16 mouse cellular contexts compared by ENCODE assay signal in the genomic region with DNA sequence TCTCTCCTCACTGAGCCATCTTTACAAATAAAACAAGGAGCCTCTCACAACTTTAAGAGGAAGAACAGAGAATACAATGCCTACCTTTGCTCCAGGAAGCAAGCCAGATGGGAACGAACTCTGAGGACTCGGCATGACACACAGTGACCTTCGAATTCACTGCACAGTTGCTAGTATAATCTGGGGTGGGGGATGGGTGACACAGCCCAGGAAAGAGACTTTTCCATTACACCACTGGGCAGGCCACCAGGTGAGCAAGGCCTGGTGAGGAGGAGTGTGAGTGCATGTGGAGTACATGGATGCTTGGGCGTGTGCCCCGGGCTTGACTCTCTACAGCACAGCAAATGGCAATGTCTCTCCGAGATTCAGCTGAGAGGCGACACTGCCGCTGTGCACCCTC. TPM values are rescaled to one million over a fixed set of nuclear protein-coding genes. Genes with fewer than 3 reads are reported as not detected.
DNase-seq lines count a peak whose midpoint lies in the region; ATAC-seq and TF ChIP-seq lines count a peak whose summit lies in the region.
"Had no signal": no experiment of that assay in that cellular context is flagged by ENCODE, and none has a peak within 500 bp of the region (broad histone marks: within the 10 kb centered on the region; RNA-seq: fewer than 3 reads in every experiment).

No protein-coding gene starts in this region.

- peaks cover 94% of the 10 kb centered on the region for H3K36me3 ChIP-seq in heart, embryonic 14.5 days (ENCODE audit: control insufficient read depth, insufficient read depth, low read length)
- H3K36me3 ChIP-seq in lung, postnatal 0 days (ENCODE audit: insufficient read depth, low read length) = 0 out of 2 replicates have a peak, but pooled peaks cover 7% of the 10 kb centered on the region
- peaks cover 21% of the 10 kb centered on the region for H3K36me3 ChIP-seq in forebrain, embryonic 14.5 days (ENCODE audit: control insufficient read depth, insufficient read depth, low read length)

- no peak for DNase-seq in heart, postnatal 25 days (ENCODE audit: low spot score)
- no peak for DNase-seq in lung, postnatal 0 days (ENCODE audit: low spot score)
- no peak for DNase-seq in lung, adult 2 months
- peak; percentile 55 for DNase-seq in kidney, postnatal 10 days
- peak; percentile 68 for DNase-seq in yolk sac, embryonic 10.5 days (ENCODE audit: low spot score)
- no peak for DNase-seq in forebrain, embryonic 14.5 days (ENCODE audit: low spot score)
- DNase-seq: cerebellum, adult 11 months; forebrain, postnatal 0 days; gastrocnemius, postnatal 25 days; left cerebral cortex, postnatal 4 days; lung, embryonic 14.5 days; right cerebral cortex, postnatal 14 days had no signal

- no peak for TF ChIP-seq POLR2A in lung, adult 2 months (IDR thresholded peaks at IDR 0.05; ENCODE audit: borderline replicate concordance, extremely low read depth, low read depth, low read length)

- H3K4me2 ChIP-seq in heart, embryonic 14.5 days (ENCODE audit: low read length) = no peak overlapping the region
- no peak overlapping the region for H3K4me2 ChIP-seq in lung, postnatal 0 days (replicated peaks; ENCODE audit: low read depth, low read length)
- no peak overlapping the region for H3K4me2 ChIP-seq in forebrain, embryonic 14.5 days (ENCODE audit: low read length)
- H3K4me2 ChIP-seq: hindbrain, embryonic 13.5 days; lung, embryonic 14.5 days had no signal

- H3K27me3 ChIP-seq in heart, embryonic 14.5 days (ENCODE audit: control insufficient read depth, insufficient read depth, low read length) = no peaks in the 10 kb centered on the region
- 0 out of 2 replicates have a peak, but pooled peaks cover 3% of the 10 kb centered on the region for H3K27me3 ChIP-seq in lung, postnatal 0 days (replicated peaks; ENCODE audit: insufficient read depth, low read length)
- H3K27me3 ChIP-seq in forebrain, embryonic 14.5 days (replicated peaks; ENCODE audit: control insufficient read depth, insufficient read depth, low read length) = no peaks in the 10 kb centered on the region
- H3K27me3 ChIP-seq: CH12.LX; hindbrain, embryonic 13.5 days had no signal

- ATAC-seq in heart, embryonic 14.5 days (ENCODE audit: insufficient number of reproducible peaks, insufficient read depth, low FRiP score, low read depth) = no peak
- ATAC-seq in lung, postnatal 0 days = peak; percentile 8; the same call in 1 of the 2 replicates
- no peak for ATAC-seq in forebrain, embryonic 14.5 days
- ATAC-seq: forebrain, postnatal 0 days had no signal

- peaks cover 22 to 58% of the 10 kb centered on the region in 2 experiments for H3K4me1 ChIP-seq in heart, embryonic 14.5 days (ENCODE audit: control insufficient read depth in 2 of 2, insufficient read depth in 2 of 2, low read length in 2 of 2)
- H3K4me1 ChIP-seq in lung, postnatal 0 days (ENCODE audit: insufficient read depth, low read depth, low read length) = no peaks in the 10 kb centered on the region; the same call in 1 of the 2 replicates
- no peaks in the 10 kb centered on the region; the same call in 1 of the 2 replicates for H3K4me1 ChIP-seq in lung, adult 2 months (ENCODE audit: control insufficient read depth, insufficient read depth, low read length)
- no peaks in the 10 kb centered on the region; the same call in 1 of the 2 replicates for H3K4me1 ChIP-seq in forebrain, embryonic 14.5 days (ENCODE audit: control insufficient read depth, insufficient read depth, low read length)
- H3K4me1 ChIP-seq: megakaryocyte, embryonic 14.5 days had no signal

- H3K9me3 ChIP-seq in heart, embryonic 14.5 days (ENCODE audit: control insufficient read depth, low read length) = no peaks in the 10 kb centered on the region
- H3K9me3 ChIP-seq in lung, postnatal 0 days (ENCODE audit: low read length) = no peaks in the 10 kb centered on the region
- no peaks in the 10 kb centered on the region for H3K9me3 ChIP-seq in forebrain, embryonic 14.5 days (replicated peaks; ENCODE audit: control insufficient read depth, low read length)
- H3K9me3 ChIP-seq: hindbrain, embryonic 13.5 days had no signal

- 70% methylated on average over 8 of the region's 8 CpGs for WGBS in heart, embryonic 14.5 days
- WGBS in lung, postnatal 0 days = 84% methylated on average over 8 of the region's 8 CpGs
- WGBS in lung, adult 2 months = 73% methylated on average over 8 of the region's 8 CpGs
- WGBS in forebrain, embryonic 14.5 days = 92% methylated on average over 8 of the region's 8 CpGs

- no peak for TF ChIP-seq CTCF in lung, postnatal 0 days (IDR thresholded peaks at IDR 0.05)
- no peak for TF ChIP-seq CTCF in lung, adult 2 months (IDR thresholded peaks at IDR 0.05; ENCODE audit: insufficient read depth, low read length)

- TF ChIP-seq EP300 in lung, postnatal 0 days (IDR thresholded peaks at IDR 0.05) = no peak

- intact Hi-C loops in heart, postnatal 25 days (cut with DNase I) = no loop called here

- H3K9ac ChIP-seq in heart, embryonic 14.5 days (ENCODE audit: low read length) = peak overlapping the region; percentile 42; the same call in 1 of the 2 replicates
- H3K9ac ChIP-seq in lung, postnatal 0 days (replicated peaks; ENCODE audit: low read depth) = no peak overlapping the region
- H3K9ac ChIP-seq in forebrain, embryonic 14.5 days (ENCODE audit: low read length) = no peak overlapping the region
- H3K9ac ChIP-seq: forebrain, postnatal 0 days; hindbrain, embryonic 13.5 days; lung, embryonic 14.5 days had no signal

- H3K27ac ChIP-seq in heart, embryonic 14.5 days (replicated peaks in 1 of 2; ENCODE audit: control insufficient read depth in 1 of 2, insufficient read depth in 1 of 2, low read depth in 2 of 2, low read length in 2 of 2) = peak overlapping the region; percentile 10 to 49
- no peak overlapping the region for H3K27ac ChIP-seq in lung, postnatal 0 days (ENCODE audit: low read length)
- no peak overlapping the region for H3K27ac ChIP-seq in forebrain, embryonic 14.5 days (ENCODE audit: low read depth, low read length)
- H3K27ac ChIP-seq: hindbrain, embryonic 13.5 days had no signal

- no peak overlapping the region for H3K4me3 ChIP-seq in heart, embryonic 14.5 days (ENCODE audit: control insufficient read depth in 1 of 2, insufficient read depth in 1 of 2, low read depth in 1 of 2, low read length in 2 of 2)
- no peak overlapping the region for H3K4me3 ChIP-seq in lung, postnatal 0 days (ENCODE audit: low read depth, low read length)
- no peak overlapping the region for H3K4me3 ChIP-seq in lung, adult 2 months (replicated peaks; ENCODE audit: extremely low read depth, low read depth, low read length)
- H3K4me3 ChIP-seq in forebrain, embryonic 14.5 days (ENCODE audit: low read depth, low read length) = no peak overlapping the region
- H3K4me3 ChIP-seq: hindbrain, embryonic 13.5 days; megakaryocyte, embryonic 14.5 days had no signal

RNA-seq across cellular contexts. Expression of gene Atp1b1, which starts 8.5 kb away (rescaled TPM):
- 303 and 312 TPM in 2 replicates for polyA plus RNA-seq in heart, embryonic 14.5 days (2014; fragmentation: Nextera tagmentation; extraction: Ambion mirVana)
- 100 to 1,000 TPM; 416 to 492 TPM for total RNA-seq in heart, postnatal 25 days (2021)
- 359 and 444 TPM in 2 replicates for polyA plus RNA-seq in lung, postnatal 0 days (2015; fragmentation: Nextera tagmentation; extraction: Ambion mirVana)
- 121 and 173 TPM in 2 replicates for polyA plus RNA-seq in lung, adult 2 months (2012; rRNA removed)
- polyA plus RNA-seq in forebrain, embryonic 14.5 days (2014; fragmentation: Nextera tagmentation; extraction: Ambion mirVana) = 52.5 and 75.3 TPM in 2 replicates

Comparison
In these comparisons a context has a peak if more than half of its experiments do, and no peak if none do; other contexts are left out.
1. H3K27ac ChIP-seq: peak in heart, embryonic 14.5 days (2 of 2); none in lung, postnatal 0 days (single experiment) and forebrain, embryonic 14.5 days (single experiment).
2. DNase-seq: peak in kidney, postnatal 10 days (single experiment) and yolk sac, embryonic 10.5 days (single experiment); none in heart, postnatal 25 days (single experiment), lung, postnatal 0 days (single experiment), lung, adult 2 months (single experiment) and forebrain, embryonic 14.5 days (single experiment).